Mouse (Mus musculus) lung, postnatal 25 days (tissue): ENCODE data around the gene Rufy3.

Experiments
- DNase-seq: peaks from one replicate; pipeline ENCODE4 v3.0.0; 2022; ENCODE audit warnings: low spot score

The Rufy3 gene

DNA sequence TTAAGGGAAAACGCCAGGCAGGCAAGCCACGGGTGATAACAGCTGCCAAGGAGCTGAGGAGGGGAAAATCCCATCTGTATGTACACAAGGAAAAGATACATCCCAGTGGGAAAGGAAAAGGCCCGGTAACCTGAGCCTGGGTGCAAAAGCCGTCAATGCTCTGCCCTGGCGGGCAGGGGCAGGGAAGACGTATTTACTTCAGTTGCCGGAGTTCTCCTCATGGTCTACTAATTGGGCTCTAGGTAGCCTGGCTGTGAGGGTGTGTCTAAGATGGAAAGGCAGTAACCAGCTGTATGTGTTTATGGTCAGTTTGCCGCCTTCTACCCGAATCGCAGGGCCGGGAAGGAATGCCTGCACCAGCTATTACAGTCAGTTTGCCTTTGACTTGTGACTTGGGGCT, 64.3 kb downstream of the Rufy3 start:
- DNase-seq, result no peak

DNA sequence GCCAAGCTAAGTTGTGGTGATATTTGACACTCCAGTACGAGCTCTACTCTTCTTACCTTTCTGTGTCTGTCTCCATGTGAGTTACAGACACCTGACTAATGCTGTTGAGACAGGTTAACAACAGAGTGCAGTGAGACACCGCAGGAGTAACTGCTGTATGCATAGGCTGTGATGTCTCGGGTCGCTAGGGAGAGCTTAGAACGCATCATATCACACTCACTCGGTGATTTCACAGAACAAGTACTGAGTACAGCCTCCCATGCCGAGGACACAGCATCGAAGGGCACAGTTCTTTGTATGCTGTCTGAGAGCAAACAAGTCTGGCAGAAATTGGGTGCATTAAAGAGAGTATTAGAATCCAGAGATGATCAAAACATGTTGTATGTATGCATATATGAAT, 65.1 kb downstream of the Rufy3 start:
- DNase-seq, result no peak

DNA sequence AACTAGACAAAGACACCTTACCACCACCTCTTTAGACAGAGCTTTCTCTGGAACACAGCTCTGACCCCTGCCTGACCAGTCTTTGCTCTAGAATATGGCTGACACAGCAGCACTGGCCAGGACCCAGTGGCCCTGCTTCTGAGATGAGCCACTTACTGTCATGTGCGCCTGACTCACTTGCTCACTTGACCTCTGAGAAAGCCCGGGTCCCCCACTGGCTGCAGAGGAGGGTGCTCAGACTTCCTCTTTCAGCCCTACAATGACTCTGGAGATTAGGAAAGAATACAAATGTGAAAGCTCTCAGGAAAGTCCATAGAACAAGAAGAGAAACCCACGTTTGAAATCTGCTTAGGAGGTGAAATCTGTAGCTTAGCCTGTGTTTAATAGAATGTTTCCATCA, 66.0 kb downstream of the Rufy3 start:
- DNase-seq, result peak; percentile 43

DNA sequence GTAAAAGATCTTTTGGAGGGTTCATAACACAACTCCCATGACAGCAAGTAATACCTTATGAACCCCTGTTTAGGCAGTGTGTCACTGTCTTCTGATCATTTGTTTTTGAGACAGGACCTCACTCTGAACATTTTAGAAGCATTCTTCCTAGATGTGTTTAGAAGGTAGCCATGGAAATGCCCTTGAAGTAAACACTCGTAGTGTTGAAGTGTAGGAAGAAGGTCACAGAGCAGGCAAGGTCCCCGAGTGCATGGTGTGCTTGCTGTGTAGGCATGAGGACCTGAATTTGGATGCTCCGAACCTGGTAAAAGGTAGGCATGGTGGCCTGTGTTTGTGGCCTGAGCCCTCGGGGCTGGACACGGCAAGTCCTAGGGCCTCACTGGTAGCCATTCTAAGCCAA, 66.7 kb downstream of the Rufy3 start:
- no peak for DNase-seq

DNA sequence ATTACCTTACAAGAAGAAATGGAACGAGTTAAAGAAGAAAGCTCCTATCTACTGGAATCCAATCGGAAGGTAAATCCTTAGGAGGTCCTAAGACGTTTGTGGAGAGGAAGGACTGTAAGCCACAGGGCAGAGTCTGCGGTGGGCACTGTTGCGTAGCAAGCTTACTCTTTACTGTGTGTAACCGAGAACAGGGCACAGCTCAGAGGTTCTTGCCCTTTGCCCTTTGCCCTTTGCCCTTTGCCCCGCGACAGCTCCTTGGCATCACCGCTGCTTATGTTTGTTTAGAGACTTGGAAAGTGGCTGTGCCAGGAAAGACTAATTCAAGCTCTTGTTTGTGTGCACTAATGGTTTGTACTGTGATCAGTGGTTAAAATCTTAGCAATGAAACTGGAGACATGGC, 67.6 kb downstream of the Rufy3 start:
- DNase-seq, result no peak

DNA sequence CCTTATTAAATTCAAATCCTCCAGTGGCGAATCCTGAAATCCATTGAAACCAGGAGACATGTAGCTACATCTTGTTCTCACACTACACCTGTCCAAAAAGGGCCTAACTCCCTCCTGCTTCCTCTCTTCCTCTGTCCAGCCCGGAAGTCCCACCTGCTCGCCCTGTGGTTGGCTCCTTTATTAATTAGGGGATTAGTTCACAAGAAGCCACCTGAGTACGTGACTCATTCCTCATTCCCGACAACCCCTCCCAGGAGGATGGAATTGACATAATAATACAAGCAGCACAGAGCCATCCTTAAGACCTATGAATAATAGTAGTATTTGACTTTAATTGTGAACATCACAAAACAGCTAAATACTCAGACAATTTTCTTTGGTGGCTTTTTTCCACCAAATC, 69.2 kb downstream of the Rufy3 start:
- no peak for DNase-seq

DNA sequence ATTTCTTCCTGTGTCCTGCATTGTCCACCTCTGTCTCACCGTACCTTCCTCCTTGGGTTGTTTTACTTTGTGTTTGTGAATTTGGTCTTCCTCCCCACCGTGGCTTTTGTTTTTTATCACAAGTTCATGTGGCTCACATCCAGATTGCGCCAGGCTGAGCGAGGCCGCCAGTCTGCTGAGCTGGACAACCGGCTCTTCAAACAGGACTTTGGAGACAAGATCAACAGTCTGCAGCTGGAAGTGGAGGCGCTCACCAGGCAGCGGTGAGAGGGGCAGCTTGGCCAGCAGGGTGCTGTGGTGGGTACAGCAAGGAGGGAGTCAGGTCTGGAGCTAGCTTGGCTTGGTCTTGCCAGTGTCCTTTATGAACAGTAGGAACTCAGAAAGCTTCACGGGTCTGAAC, 77.9 kb downstream of the Rufy3 start:
- no peak for DNase-seq

DNA sequence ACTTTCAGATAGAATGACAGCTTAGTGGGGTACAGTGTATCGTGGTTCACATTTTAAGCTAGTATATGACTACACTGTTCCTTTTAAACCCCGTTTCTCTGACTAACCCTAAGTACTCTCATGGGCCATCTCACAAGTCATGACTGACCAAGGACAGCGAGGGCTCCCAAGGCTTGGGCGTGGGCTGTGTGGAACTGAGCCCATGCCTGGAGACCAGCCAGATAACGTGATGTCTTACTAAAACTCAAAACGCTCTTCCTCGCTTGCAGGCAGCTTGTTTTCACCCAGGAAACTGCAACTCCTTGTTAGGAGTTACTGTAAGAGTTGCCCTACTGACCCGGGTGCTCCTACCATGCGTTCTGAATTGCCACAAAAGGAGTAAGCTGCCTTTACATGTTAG, 78.7 kb downstream of the Rufy3 start:
- no peak for DNase-seq

DNA sequence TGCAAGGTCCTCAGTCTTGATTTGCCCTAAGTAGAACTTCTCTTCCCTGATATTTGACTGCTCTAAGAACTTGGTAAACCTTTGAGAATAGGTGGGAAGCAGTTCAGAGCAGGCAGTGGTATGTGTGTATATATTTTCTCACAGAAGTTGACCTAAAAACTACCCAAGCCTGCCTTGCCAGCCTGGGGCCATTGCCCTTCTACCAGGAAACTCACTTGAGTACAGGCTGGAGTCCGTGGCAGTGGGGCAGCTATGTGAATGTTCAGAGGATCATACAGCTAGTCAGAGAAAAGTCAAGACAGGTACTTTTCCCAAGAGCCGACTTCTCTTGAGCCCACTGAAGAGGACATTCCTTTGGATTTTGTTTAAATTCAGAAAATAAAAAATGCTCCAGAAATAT, 80.1 kb downstream of the Rufy3 start:
- no peak for DNase-seq

DNA sequence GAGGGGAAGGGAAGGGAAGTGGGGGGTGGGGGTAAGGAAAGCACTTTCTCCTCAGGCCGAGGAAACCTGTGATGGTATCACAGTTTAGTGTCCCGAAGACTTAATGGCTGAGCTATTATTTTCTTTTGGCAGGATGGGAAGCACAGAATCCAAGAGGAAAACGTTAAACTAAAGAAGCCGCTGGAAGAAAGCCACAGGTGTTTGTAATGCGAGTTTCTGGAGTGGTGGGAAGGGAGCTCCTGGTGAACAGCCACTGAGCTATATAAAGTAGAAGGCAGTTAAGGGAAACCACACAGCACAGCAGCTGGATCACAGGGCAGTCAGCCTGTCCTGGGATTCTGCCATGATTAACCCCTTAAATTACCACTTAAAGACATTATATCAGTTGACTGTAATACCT, 80.6 kb downstream of the Rufy3 start:
- DNase-seq, result no peak

DNA sequence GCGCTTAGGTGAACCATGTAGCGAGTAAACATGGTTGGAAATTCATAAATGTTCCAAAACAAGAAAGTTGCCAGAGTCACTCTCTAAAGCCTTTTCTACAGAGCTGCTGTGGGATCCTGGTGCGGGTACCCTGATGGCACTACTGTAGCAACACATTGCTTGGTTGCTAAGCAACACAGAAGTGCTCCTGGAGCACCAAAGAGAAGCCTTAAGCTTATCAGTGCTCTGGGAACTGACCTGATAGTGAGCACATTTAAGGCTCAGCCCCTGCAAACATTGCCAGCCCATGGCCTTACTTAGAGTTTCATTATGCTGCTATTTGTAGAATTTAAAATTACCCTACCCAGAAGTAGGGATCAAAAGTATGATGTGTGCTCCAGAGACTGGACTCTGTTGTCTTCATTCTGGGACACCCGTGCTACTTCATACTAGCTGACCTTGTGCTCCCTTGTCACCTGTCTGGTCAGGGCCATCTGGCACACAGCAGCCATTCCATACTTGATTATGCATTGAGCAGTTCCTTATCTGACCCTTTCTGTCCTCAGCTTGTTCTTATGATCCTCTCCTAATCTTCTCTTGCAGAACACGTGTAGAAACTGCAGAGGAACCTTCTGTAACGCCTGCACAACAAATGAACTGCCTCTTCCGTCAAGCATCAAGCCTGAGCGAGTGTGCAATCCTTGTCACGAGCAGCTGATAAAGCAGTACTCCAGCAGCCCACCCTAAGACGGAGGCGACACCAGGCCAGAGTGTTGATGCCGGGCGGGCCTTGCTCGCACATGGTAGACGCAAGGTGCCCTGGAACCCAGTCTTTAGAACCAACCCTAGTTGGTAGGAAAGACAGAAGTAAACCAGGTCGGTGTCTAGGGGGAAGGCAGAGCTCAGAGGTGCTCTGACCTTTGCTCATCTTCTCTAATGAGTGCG, 84.7 kb downstream of the Rufy3 start:
- peak; percentile 5 for DNase-seq

DNA sequence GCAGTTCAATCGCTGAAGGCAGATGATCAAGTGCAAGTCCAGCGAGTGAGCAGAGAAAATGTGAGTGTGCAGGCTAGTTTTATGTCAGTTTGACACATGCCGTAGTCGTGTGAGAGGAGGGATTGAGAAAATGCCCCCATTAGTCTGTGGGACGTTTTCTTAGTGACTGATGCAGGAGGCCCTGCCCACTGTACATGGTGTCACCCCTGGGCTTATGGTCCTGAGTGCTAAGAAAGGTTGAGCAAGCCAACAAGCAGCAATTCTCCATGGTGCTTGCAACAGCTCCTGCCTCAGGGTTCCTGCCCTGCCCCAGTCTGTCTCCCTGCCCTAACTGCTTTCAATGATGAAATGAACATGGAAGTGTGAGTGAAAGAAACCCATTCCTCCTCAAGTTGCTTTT, 87.7 kb downstream of the Rufy3 start:
- no peak for DNase-seq

DNA sequence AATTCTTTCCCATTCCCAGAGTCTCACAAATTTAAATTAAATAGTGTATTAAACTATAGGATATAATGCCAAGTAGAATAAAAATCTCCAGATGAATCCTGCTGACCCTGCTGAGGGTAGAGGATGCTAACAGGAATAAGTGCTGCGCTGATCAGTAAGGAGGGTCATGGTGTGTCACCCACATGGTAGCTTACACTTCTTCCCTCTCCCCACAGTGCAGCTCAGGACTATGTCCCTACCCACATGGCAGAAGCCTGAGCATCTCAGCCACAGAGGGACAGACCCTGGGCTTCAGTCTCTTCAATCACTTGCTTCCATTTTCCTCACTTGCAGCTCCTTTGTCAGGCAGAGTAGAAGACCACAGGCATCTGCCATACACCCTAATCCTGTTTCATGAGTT, 93.0 kb downstream of the Rufy3 start:
- no peak for DNase-seq

DNA sequence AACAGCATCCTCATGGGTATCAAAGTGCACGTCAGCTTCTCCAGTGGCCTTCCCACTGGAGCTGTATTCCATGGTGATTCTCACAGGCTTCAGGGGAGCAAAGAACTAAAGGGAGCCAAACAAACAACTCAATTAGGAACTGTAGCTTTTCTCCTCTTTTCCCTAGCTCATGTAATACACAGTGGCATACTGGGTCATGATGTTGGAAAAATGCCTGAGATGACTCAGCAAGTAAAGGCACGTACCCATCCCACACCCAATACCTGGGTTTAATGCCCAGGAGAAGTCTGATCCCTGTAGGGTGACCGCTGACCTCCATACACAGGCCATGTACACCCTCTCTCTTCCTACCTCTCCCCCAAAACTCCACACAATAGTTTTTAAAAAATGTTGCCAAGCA, 98.3 kb downstream of the Rufy3 start:
- no peak for DNase-seq

DNA sequence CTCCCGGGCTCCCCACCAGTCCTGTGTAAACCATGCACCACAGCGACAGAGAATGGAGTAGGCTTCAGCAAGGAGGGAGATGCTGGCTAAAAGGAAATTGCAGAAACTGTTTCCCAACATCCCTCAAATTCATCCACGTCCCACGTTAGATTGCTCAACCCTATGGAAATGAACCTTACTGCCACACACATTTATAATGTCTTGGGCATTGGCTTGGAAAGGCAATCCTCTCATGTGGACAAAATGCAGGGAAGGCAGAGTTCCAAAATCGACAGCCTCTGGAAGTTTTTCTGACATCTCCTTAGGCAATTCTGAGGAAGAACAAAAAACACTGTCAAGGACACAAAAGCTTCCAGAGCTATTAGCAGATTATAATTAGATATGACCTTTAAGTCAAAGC, 99.0 kb downstream of the Rufy3 start:
- DNase-seq, result no peak

DNA sequence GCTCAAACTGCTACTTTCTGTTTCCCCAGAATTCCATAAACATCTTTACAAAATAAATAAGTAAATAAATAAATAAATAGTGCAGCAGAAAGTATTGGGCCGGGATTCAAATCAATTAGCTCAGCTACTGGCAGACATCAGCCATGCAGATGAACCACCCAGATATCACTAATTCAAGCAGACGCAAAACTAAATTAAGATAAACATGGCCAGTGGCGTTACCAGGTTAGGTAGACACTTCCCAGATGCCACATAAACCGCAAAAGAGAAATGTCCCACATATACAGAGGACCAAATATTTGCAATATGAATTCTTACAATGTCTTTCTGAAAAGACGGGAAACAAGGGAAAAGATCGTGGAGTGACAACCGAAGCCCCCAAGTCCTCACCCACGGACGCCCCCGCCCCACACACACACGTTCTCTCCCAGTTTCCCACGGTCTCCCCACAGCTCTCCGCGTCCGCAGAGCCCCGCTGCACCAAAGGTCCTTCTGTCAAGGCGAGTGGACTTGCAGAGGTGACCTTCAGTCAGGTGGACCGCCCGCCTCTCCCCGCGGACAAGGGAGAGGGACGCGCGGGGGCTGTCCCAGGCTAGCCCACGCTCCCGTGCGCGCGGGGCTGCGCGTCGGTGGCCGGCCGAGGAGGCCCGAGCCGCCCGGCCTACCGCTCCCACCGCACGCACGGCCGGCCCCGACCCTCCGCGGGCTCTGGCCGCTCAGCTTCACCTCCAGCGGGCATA, 110.0 kb downstream of the Rufy3 start:
- peak; percentile 10 for DNase-seq

DNA sequence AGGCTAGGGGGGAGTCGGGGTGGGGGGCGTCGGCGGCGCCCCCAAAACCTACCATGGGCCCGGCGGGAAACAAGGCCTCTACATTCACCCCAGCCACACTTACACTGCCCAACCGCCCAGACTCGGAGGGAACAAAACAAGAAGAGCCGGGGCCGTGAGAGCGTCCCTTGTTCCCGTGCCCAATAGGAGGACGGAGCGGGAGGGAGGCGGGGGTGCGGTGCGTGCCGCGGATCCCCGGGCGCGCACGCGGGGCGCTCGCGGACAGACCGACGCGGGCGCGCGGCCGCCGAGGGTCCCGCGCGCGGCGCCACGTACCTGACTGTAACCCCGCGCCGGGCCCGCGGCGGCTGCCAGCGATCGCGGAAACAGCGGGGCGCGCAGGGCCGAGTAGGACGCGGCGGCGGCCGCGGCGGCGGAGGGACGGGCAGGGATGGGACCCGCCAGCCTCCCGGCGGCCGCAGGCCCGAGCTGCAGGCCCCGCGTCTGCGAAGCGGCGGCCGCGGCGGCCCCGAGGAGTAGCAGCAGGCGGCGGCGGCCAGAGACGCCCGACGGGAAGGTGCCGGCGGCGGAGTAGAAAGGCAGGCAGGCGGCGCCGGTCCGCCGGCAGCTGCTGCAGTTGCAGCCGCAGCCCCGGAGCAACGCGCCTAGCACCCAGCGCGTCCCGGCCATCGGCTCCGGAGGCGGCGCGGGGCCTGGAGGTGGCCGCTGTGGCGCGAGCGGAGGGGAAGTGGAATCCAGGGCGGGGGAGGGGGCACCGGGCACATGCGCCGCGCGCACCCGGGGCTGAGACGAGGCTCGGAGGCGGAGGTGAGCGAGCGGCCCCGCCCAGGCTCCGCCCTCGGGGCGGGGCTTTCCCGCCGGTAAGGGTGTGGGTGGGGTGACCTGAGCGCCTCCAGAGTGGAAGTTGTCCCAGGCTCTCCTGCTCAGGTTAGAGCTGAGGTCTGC, 110.9 kb downstream of the Rufy3 start, which contains the start of gene Grsf1:
TSS of gene Grsf1 (minus strand) at position 729 of the 945 bp plus-strand sequence.
- DNase-seq, result peak; percentile 93

DNA sequence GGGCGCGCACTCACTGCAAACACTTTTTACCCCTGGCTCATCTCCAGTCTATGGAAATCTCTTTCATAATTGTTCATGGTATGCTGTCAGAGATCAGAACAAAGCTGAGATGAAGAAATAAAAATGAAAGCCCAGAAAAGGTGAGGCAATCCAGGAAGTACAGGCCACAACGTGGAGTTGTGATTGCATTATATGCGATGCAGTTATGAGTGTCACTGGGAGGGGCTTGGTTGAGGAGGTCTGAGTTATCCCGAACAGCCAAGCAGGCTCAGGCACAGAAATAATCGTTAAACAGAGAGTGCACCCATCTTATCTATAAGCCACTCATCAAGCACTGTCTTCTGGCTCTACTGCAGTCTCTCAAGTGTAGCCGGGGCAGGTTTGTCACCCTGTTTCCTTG, 114.1 kb downstream of the Rufy3 start:
- DNase-seq, result peak; percentile 34

DNA sequence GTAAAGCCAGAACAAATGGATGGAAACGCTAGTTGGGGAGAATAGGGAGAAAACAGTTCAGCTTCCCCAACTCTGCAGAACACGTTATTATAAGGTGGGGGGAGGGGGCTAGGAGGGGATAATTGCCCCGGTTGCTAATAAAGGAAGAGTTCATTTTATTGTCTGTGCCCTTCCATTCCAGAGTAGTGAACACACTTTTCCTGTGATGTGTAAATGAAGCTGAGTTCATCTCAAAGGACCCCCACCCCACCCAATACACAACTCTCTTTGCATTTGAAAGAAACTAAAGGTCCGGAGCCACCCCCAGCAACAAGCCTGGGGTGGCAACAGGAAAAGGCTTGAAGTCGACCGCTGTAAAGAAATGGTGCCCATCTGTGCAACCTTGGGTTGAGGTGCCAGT, 114.5 kb downstream of the Rufy3 start:
- DNase-seq, result no peak

DNA sequence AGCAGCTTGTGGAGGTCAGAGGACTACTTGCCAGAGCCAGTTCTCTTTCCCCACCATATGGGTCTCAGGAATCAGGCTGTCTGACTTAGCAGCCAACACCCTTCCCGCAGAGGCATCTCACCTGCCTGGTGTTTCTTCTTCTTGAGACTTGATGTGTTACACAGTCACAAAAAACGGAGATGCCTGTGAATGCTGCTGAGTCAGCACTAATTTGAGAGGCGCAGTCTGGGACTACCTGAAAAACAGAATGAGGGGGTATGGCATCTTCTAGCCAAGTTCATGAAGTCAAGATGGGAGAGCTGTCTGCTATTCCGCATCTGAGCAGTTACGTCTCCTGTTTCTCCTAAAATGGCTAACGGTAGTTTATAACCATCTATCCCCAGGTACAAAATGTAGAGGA, 115.7 kb downstream of the Rufy3 start:
- no peak for DNase-seq

DNA sequence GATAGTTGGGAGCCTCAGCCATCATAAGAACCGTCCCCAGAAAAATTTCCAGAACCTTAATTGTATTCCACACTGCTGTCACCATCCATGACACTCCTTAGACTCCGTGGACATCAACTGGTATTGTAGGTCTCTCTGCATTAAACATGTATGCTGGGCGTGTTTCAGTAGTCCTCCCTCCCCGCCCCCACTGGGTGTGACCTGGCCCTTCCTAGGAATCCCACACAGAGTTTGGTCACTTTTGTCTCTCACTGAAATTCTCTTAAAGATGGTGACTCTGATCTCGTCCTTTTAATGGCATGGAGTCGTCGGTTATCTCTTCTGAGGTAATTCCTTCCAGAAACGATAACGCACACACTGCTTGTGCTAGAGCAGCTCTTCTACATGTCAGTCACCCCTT, 118.9 kb downstream of the Rufy3 start:
- no peak for DNase-seq

DNA sequence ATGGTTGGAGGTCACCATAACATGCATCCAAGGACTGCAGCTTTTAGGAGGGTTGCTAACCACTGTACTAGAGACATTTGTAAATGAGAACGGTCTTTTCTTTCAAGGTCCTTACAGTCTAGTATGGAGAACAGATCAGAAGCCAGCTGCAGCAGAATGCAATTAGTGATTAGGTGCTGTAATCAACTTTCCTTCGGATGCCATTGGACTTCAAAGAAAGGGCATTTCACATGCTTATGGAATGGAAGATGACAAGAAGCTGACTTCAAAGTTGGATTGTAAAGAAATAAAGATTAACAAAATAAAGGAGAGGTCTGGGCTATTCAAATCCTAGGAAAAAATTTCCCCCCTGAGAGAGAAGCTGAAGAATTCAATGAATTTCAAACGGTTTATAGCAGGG, 119.4 kb downstream of the Rufy3 start:
- DNase-seq, result no peak
